Mouse (Mus musculus) mouse trophoblast stem cell (cell line): ENCODE measurements around the gene Gm21833.
"Not testable (repeated sequence)": the region's sequence is repeated elsewhere in the genome, so short reads cannot be mapped to it uniquely, and the experiment has no call there.

Experiments
- in situ Hi-C, 2 experiments: fragments of 300-500 bp; cut with MseI, MboI; formaldehyde crosslinking; loops; 2 replicates in 1 of 2; 3 replicates in 1 of 2; pipeline ENCODE4 v1.15.1; 2025

The Gm21833 gene

GRCm38 (mm10) chr16:82828082-82828481 is at the start of gene Gm21833:
TSS of gene Gm21833 (plus strand) at chr16:82828382.
- in situ Hi-C loops = not testable (repeated sequence)

- in situ Hi-C loops = no loop called here
Observed at GRCm38 (mm10) chr16:82789521-82789920, 38.7 kb upstream of the Gm21833 start.

GRCm38 (mm10) chr16:82796489-82796888 is 31.7 kb upstream of the Gm21833 start:
- in situ Hi-C loops = no loop called here

- in situ Hi-C loops = no loop called here
Observed at GRCm38 (mm10) chr16:82815255-82815654, 12.9 kb upstream of the Gm21833 start.

- in situ Hi-C loops = no loop called here
Observed at GRCm38 (mm10) chr16:82816615-82817014, 11.6 kb upstream of the Gm21833 start.

GRCm38 (mm10) chr16:82855752-82856151 is 27.6 kb downstream of the Gm21833 start:
- in situ Hi-C loops = no loop called here

GRCm38 (mm10) chr16:82864590-82864989 is 36.4 kb downstream of the Gm21833 start:
- in situ Hi-C loops = no loop called here
